Mouse (Mus musculus): Measurements from ENCODE around the gene Scaf4.

Gene Scaf4

DNA sequence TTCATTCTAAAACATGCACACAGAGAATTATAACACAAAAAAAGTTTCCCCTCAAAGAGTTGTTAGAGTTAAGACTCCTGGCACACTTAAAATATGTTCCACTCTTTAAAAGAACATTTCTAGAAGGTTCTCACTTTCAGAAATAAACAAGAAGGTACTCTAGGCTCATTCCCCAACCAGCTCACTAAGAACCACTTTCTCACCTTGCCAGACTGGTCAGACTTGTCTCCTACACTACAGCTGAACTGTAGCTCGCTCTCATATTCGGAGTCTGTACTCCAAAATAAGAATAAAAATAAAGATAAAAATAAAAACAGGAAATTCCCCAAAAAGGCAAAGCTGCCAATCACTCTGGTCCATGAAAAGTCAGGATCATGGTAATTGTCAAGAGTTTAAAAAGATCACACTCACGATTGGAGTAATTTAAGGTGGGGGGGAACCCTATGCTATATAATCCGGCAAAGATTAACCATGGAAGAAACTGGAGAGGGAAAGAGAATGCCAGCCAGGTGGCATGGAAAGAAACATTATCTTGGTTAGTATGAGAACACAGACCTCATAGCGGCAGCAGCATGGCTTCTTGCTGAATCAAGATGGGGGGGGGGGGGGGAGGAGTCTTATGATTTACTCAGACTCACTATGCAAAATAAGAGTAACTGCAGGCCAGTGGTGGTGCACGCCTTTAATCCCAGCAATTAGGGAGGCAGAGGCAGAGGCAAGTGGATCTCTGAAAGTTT, 80.9 kb downstream of the Scaf4 start:
- in situ Hi-C loops (cut with MboI, MseI): no loop called here

DNA sequence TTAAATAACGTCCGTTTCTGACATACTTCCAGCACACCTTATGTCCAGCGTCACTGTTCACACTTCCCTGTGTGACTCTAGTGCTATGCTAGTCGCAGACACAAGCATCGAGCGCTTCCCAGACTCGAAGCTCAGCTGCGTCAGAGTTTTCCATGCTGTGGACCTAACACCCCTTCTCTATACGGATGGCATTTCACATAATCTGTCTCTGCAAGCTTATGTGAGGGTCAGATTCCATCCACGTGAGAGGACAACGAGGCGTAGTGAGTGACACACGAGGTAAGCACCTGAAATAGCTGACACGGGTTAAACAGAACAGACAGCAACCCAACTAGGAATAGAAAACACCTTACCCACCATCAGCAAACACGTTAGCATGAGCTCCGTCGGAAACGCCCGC, 82.2 kb downstream of the Scaf4 start:
- in situ Hi-C loops (cut with MboI, MseI): no loop called here

DNA sequence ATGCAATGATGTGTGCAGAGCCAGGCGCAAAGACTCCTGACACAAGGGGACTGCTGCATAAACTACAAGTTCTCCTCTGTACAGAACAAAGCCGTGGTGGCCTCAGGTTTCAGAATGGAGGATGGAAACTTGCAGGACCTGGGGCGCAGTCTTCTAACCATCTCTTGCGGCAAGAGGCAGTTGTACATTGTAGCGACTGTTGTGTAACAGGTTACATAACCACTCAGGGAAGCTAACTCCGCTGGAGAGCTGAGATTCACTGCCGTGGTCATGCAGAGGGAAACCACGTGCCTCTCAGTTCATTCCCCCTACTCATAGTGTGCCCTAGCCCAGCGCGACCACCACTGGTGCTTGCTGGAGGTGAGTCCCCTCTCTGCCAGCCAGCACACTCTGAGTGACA, 85.1 kb downstream of the Scaf4 start:
- in situ Hi-C loops (cut with MboI, MseI): no loop called here

DNA sequence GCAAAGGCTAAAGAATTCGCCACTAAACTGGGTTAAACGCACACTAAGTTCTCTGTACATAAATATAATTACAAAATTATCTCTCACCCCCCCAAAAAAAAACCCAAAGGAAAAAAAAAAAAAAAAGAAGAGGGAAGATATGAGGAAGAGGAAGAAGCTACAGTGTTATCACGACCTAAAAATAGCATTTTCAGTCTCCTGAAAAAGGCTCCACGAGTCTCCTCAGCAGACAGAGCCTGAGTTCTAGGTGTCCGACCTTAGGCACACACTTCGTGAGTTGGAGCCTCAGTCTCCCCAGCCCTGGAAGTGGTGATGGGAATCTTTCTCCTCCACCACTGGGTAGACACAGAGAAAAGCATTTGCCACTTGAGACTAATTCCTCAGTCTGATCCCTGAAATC, 85.7 kb downstream of the Scaf4 start:
- in situ Hi-C loops (cut with MboI, MseI): no loop called here

DNA sequence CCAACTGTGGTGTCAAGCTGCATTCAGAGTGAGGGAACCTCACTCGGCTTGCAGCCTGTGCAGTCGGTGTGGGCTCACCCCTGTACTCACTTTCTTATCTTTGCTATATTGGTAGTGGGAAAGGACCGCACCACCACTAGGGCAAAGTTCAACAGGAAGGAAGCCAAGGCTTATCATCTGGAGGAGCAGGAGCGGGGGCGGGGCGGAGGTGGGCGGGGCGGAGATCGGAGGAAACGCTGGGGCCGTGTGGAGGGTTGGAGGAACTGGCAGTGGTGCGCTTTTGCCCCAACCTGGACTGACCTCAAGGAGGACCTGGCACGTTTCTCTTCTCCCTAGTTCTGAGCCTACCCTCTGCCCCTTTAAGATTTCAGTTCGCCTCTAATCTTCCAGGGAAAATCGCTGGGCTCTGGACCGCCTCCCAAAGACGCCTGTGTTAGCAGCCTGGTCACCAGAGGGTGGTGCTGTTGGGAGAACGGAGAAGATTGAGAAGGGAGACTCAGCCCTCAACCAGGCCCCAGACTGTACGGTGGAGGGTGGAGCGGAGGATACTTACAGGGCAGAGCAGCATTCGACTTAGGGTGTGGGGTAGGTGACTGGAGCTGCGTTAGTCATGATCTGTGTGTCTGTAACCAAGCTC, 86.8 kb downstream of the Scaf4 start:
- in situ Hi-C loops (cut with MboI, MseI): no loop called here

DNA sequence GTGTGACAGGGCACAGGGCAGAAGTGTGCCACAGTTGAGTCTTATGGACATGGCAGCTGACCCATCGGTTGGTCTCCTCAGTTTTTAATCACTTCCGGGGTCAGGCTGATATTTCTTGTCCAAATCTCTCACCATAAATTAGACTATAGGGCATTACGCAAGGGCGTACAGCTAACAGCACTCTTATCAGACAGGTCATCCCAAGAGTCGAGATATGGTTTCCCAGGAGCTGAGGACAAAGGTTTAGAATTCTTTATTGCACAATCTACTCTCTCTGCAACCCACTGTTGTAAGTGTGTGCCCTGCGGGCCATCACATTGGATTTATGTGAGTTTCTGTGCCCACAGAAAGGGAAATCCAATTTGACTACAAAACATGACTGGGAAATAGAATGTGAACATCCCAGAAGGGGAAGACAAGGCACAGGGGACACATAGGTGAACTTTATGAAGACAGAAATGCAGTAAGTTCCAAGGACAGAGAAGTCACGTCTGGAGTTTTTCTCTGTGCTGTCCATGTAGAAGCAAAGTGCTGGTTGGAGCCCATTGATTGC, 87.5 kb downstream of the Scaf4 start:
- in situ Hi-C loops (cut with MboI, MseI): no loop called here

DNA sequence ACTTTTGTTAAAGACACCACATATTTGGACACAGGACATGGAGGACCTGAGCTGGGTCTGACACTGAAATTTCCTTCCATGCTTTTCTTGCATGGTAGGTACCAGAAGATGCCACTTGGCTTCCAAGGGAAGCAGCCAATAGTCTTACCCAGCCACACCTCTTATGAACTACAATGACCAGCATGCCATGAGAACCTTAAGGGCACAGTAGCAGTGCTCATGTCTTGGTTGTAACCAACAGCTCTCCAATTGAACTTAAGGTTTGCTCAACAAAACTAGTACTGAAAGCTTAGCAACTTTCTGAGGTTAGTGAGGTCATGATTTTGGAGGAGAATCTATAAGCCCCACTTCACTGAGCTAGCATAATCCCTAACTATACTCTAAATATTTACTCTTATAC, 90.6 kb downstream of the Scaf4 start:
- in situ Hi-C loops (cut with MboI, MseI): no loop called here

DNA sequence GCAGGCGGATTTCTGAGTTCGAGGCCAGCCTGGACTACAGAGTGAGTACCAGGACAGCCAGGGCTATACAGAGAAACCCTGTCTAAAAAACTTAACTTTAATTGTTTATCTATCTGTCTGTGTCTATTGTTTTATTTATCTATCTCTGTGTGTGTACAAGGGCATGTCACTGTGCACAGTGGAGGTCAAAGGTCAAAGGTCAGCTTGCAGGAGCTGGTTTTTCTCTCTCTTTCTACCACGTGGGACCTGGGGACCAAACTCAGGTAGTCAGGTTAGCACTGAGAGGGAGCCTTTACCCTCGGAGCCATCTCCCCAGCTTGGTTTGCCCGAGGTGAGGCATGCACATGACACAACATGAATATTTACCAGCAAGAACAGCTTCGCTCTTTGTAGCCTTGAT, 93.0 kb downstream of the Scaf4 start:
- in situ Hi-C loops (cut with MboI, MseI): no loop called here

DNA sequence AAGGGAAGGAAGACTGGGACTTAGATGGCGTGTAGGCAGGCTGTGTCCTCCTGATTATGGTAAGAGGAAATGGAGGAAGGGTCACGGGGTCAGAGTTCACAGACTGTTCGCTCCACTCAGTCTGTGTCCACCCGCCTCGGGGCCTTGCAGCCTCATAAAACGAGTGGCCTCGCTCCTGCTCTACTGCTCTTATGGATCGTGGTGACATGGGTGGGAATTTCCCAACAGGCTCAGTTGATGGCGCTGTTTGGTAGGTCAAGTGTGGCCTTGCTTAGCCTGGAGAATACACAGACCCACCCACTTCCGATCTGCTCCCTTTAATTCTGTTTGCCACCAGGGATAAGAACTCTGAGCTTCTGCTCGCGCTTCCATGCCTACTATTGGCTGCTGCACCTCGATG, 96.8 kb downstream of the Scaf4 start:
- in situ Hi-C loops (cut with MboI, MseI): loop anchor here (10.0 kb wide), 1 partner anchor 203 kb away; no protein-coding TSS in a partner anchor

DNA sequence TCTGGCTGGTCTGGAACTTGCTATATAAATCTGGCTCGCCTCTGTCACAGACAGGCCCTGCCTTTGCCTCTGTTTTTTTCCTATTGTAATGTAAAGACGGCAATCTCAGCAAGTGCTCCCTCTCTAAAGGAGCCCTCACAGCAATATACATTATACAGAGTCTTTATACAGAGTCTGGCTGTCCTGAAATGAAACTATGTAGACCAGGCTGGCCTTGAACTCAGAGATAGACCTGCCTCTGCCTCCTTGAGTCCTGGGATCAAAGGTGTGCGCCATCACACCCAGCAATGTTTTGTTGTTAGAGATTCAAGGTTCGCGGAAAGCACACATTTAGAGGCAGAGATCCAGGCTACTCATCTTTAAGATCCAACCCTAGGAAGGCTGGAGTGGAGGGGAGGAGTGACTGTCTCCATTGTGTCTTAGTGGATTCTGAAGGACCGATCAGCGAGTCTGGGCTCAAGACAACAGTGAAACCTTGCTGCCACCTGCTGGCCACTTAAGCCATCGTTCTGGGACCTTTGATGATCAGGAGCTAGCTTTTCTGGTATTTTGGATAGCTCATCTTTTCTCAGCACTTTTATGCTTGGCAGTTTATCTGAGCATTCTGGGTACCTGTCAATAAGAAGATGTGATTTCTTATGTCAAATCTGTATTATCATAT, 98.2 kb downstream of the Scaf4 start:
- in situ Hi-C loops (cut with MboI, MseI): loop anchor here (10.0 kb wide), 1 partner anchor 201 kb away; no protein-coding TSS in a partner anchor

DNA sequence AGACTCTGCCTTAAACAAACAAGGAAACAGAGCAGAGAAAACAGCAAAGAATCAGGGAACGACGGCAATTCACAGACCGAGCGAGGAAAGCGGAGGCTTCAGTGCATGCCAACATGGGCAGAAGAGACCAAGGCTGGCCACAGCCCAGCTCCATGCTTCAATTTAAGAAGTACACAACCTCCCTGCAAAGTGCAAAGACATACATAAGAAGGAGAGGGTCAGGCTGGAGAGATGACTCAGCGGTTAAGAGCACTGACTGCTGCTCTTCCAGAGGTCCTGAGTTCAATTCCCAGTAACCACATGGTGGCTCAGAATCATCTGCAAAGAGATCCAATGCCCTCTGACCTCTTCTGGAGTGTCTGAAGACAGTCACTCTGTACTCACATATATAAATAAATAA, 100.2 kb downstream of the Scaf4 start:
- in situ Hi-C loops (cut with MboI, MseI): loop anchor here (5.0 to 10.0 kb wide), 2 partner anchors 199 to 347 kb away; no protein-coding TSS in a partner anchor

DNA sequence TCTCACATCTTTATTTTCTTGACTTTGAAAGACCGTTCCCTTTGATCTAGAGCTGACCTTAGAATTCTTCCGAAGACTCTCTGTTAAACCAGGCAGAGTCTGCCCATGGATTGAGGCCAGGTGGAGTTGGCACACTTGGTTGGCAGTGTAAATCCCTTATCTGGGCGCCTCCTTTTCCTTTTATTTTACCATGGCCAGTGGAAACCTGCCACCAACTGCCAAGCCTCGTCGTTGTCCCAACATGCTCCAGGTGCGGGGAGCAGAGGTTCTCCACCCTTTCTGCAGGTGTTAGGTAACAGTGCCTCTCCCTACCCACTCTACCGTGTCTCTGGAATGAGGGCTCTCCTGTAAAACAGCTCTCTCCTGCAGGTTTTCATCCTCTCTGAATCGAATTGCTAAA, 102.6 kb downstream of the Scaf4 start:
- in situ Hi-C loops (cut with MboI, MseI): loop anchor here (5.0 to 10.0 kb wide), 2 partner anchors 197 to 344 kb away; no protein-coding TSS in a partner anchor

DNA sequence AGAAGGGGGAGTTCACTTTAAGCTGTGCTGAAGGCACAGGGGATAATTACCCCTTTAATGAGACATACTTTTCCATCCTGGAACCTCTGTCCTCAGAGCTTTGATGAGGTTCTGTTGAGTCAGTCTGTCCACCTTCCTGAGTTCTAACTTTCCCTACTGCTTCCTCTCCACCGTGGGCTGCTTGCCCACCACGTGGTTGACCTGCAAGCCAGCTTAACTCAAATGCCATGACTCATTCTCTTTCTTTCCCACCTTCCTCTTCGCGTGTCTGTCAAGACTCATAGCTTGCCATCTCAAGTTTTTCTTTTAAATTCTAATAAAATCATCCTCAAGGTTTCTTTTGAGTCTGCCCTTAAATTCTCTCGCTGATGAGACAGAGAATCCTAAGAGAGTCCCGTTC, 103.3 kb downstream of the Scaf4 start:
- in situ Hi-C loops (cut with MboI, MseI): loop anchor here (5.0 to 10.0 kb wide), 2 partner anchors 196 to 344 kb away; no protein-coding TSS in a partner anchor

DNA sequence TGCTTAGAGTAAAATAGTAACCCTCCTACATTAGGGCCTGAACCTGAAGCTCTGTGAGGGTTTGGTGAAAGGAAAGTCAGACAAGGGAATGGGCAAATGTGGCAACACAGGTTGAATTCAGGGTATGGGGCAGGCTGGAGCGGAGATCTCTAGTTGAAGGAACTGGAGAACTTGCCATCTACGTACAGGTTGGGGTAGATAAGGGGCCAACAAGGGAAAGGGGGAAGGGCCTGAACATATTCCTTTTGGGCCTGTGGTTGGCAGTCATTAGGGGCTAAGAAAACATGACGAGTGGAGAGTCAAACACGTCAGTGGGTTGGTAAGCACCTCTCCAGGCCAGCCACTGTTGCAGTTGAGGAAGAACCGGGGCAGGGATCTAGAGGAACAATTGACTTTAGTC, 104.4 kb downstream of the Scaf4 start:
- in situ Hi-C loops (cut with MboI, MseI): loop anchor here (5.0 to 10.0 kb wide), 2 partner anchors 195 to 343 kb away; no protein-coding TSS in a partner anchor

DNA sequence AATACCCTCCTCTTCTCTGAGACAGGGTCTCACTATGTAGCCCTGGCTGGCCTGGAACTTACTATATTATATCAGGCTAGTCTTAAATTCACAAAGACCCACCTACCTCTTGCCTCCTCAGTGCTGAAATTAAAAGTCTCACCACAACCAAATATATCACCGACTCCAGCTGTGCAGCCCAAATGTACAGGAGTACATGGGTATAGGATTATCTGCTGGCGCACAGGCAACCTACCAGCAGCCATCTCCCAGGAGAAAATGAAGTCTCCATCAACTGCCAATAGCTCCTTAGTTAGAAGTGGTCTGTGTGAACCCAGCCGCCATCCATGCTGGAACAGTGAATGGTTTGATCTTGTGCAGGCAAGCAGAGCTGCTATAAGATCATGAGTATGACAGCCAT, 105.9 kb downstream of the Scaf4 start:
- in situ Hi-C loops (cut with MboI, MseI): no loop called here

DNA sequence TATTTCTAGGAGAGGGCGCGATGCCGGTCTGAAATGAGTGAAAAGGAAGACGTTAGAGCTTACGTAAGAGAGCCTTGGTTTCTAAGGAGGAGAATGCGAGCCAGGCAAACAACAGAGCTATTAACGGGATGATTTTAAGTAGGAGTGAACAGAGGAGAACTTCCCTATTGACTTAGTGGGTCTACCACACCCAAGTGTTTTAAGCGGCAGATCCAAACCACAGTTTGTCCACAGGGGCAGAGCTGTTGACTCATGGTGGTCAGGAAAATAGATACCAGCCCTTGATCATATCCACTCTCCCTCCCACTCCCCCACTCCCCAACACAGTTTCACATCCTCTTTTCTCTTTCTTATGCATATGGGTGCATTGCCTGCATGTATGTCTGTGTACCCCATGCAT, 106.9 kb downstream of the Scaf4 start:
- in situ Hi-C loops (cut with MboI, MseI): no loop called here

DNA sequence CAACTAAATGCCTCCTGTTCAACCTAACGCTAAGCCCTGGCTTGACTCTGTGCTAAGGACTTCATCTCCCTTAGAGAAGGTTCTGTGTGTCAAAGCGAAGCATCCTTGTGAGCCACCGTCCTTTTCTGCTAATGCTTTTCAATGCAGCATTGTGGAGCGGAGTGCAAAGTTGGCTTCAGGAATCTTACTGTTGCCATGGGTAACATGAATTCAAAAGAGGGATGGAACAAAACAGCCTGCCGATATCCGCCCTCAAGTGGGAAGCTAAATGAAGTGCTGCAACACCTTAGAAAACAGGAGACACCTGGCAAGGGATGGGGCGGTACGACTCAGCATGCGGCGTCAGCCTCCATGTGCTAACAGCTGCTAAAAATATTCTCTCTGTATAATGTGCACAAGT, 107.8 kb downstream of the Scaf4 start:
- in situ Hi-C loops (cut with MboI, MseI): no loop called here
